Mouse (Mus musculus): ENCODE measurements at regions not wholly inside any gene's neighbourhood (a gene's known extent, or its start where the extent isn't known, plus 50 kb on each side); places are given as distances from the start of the nearest gene placed in this dataset.

DNA sequence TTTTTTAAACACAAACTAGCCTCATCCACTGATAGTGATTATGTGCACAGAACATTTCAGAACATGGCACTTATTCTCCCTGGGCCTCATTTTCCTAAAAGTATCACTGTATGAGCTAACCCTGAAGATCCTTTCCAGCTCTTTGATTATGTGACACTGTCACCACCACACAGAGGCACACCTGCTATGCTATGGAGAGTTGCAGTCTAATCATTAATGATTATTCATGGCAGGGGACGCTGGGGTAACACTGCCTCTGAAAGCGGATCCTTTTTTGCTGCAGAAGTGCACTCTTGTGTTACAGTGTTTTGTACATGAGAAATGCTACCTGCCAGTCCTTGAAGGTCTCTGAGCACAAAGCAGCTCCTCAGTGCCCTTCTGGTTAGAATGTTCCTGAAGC, 615.3 kb upstream of the Fbxo33 start:
- H3K27ac ChIP-seq, result no peak overlapping the region
- H3K4me3 ChIP-seq, result no peak overlapping the region
- H3K9ac ChIP-seq, result no peak overlapping the region
- no peaks in the 10 kb centered on the region for H3K36me3 ChIP-seq
- H3K9me3 ChIP-seq, result no peaks in the 10 kb centered on the region
- WGBS, result 59% methylated on average over 2 of the region's 2 CpGs
- H3K4me2 ChIP-seq, result no peak overlapping the region
- no peaks in the 10 kb centered on the region for H3K27me3 ChIP-seq
- ATAC-seq (ENCODE audit: low FRiP score), result no peak
- H3K4me1 ChIP-seq (replicated peaks), result no peaks in the 10 kb centered on the region

DNA sequence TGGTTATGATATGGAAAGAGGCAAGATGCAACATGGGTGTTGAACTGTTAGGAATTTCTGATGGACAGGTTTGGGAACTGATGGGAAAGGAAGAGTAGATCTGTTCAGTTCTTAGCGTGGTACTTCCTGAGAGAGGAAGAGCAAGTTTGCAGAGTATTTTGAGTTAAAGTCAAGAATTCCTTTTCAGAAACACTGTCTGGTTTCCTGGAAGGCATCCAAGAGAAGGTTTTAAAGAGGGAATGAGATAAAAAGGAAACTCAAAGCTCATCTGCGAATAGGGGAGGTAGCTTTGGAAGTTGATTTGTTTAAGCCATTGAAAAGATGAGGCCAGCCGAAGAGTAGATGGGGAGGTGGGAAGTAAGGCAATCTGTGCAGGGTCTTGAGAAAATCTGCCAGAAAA, 603.4 kb upstream of the Fbxo33 start:
- no peak overlapping the region for H3K27ac ChIP-seq
- no peak for ATAC-seq (ENCODE audit: low FRiP score)
- H3K4me2 ChIP-seq, result no peak overlapping the region
- no peak overlapping the region for H3K4me3 ChIP-seq
- H3K36me3 ChIP-seq, result no peaks in the 10 kb centered on the region
- WGBS, result 82% methylated on average over 3 of the region's 3 CpGs
- no peaks in the 10 kb centered on the region for H3K4me1 ChIP-seq (replicated peaks)
- no peaks in the 10 kb centered on the region for H3K27me3 ChIP-seq
- no peak overlapping the region for H3K9ac ChIP-seq
- no peaks in the 10 kb centered on the region for H3K9me3 ChIP-seq

DNA sequence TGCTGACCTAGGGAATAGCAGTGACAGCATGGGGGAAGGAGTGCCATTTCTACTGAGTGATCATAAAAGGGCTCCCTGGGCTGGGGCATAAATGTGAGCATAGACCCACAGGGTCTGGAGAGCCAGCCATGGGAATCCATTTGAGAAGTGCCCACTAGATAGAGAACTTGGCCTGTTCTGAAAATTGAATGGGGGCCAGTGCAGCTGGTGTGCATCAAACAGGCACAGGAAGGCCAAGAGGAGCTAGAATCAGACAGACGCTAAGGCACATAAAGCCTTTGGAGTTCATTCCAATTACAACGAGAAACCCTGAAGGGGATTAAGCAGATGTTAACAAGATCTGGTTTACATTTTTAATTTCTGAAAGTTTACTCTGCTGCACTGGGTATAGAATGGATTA, 602.9 kb upstream of the Fbxo33 start:
- Histone ChIP-seq H3K36me3 (no peaks in the 10 kb centered on the region), H3K9ac (no peak overlapping the region), H3K27ac (no peak overlapping the region), H3K9me3 (no peaks in the 10 kb centered on the region), H3K4me1 (replicated peaks) (no peaks in the 10 kb centered on the region), H3K4me2 (no peak overlapping the region), H3K4me3 (no peak overlapping the region), H3K27me3 (no peaks in the 10 kb centered on the region)
- WGBS, result 82% methylated on average over 2 of the region's 2 CpGs
- no peak for ATAC-seq (ENCODE audit: low FRiP score)

DNA sequence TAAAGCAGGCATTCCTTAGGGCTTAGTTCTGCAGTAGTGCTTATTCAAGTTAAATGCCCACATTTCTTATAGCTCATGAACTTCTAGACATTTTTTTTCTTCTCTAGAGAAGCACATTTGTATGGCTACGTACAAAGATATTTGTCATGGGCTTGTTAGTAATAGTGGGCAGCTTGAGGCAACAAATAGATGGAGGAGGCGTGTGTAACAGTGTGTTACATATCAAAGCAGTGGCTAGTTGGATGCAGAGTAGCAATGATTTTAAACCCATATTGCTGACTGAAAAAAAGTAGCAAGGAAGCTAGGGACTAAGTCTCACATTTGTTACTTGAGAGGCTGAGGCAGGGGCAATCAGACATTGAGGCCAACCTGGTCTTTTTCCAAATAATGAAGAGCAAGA, 602.2 kb upstream of the Fbxo33 start:
- no peak overlapping the region for H3K9ac ChIP-seq
- no peaks in the 10 kb centered on the region for H3K27me3 ChIP-seq
- no peak overlapping the region for H3K27ac ChIP-seq
- 81% methylated on average over 2 of the region's 2 CpGs for WGBS
- no peaks in the 10 kb centered on the region for H3K4me1 ChIP-seq (replicated peaks)
- H3K9me3 ChIP-seq, result no peaks in the 10 kb centered on the region
- no peak overlapping the region for H3K4me3 ChIP-seq
- H3K4me2 ChIP-seq, result no peak overlapping the region
- H3K36me3 ChIP-seq, result no peaks in the 10 kb centered on the region
- no peak for ATAC-seq (ENCODE audit: low FRiP score)

GRCm38 (mm10) chr12:59815965-59816364, 596.4 kb upstream of the Fbxo33 start:
- no peaks in the 10 kb centered on the region for H3K36me3 ChIP-seq
- WGBS, result 75% methylated on average over 4 of the region's 4 CpGs
- no peaks in the 10 kb centered on the region for H3K27me3 ChIP-seq
- H3K4me2 ChIP-seq, result no peak overlapping the region
- no peaks in the 10 kb centered on the region for H3K9me3 ChIP-seq
- H3K4me1 ChIP-seq (replicated peaks), result no peaks in the 10 kb centered on the region
- no peak overlapping the region for H3K27ac ChIP-seq
- ATAC-seq (ENCODE audit: low FRiP score), result no peak
- no peak overlapping the region for H3K4me3 ChIP-seq
- H3K9ac ChIP-seq, result no peak overlapping the region

DNA sequence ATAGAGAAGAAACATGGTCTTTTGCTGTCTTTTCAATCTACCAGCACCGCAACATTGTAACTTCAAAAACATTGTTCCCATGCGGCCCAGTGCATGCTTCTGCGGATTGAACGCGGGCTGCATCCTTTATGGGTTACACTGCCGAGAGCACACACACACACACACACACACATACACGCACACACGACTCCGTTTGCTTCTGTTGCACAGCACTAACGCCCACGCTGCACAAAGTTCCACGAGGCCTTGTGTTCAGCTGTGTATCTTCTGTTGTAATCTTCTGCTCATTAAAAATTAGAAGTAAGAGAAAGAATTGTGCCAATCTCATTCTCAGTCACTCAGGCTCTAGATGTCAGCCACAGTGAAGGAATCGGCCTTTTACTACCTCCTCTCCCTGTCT, 594.8 kb upstream of the Fbxo33 start:
- H3K27ac ChIP-seq, result no peak overlapping the region
- 89% methylated on average over 13 of the region's 13 CpGs for WGBS
- no peak overlapping the region for H3K4me3 ChIP-seq
- ATAC-seq (ENCODE audit: low FRiP score), result no peak
- no peaks in the 10 kb centered on the region for H3K4me1 ChIP-seq (replicated peaks)
- H3K9ac ChIP-seq, result no peak overlapping the region
- no peaks in the 10 kb centered on the region for H3K27me3 ChIP-seq
- no peaks in the 10 kb centered on the region for H3K36me3 ChIP-seq
- no peaks in the 10 kb centered on the region for H3K9me3 ChIP-seq
- H3K4me2 ChIP-seq, result no peak overlapping the region

DNA sequence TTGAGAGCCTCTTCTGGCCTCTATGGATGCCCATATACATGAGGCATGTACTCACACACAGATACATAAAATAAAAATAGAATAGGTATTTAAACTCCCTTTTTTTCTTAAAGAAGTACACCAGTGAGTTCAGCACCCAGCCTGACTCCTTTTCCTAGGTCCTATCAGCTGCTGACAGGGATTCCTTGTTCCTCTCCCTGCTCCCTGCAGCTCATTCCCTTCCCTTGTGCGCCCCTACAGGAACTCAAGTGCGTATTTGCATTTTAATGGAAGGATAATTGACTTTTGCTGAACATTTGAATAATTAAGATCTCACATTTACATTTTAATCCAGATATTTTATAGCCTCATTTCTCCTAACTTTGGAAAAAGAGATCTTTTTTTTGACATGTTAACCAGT, 589.7 kb upstream of the Fbxo33 start:
- WGBS, result 15% methylated on average over 2 of the region's 2 CpGs
- Histone ChIP-seq H3K27ac (no peak overlapping the region), H3K4me1 (replicated peaks) (no peaks in the 10 kb centered on the region), H3K4me3 (no peak overlapping the region), H3K9ac (no peak overlapping the region), H3K36me3 (no peaks in the 10 kb centered on the region), H3K9me3 (no peaks in the 10 kb centered on the region), H3K27me3 (no peaks in the 10 kb centered on the region), H3K4me2 (no peak overlapping the region)
- ATAC-seq (ENCODE audit: low FRiP score), result no peak; the same call in 1 of the 2 replicates

GRCm38 (mm10) chr12:59798051-59798450, 578.5 kb upstream of the Fbxo33 start:
- peak; percentile 75; the same call in 1 of the 2 replicates for ATAC-seq (ENCODE audit: low FRiP score)
- no peak overlapping the region for H3K4me2 ChIP-seq

DNA sequence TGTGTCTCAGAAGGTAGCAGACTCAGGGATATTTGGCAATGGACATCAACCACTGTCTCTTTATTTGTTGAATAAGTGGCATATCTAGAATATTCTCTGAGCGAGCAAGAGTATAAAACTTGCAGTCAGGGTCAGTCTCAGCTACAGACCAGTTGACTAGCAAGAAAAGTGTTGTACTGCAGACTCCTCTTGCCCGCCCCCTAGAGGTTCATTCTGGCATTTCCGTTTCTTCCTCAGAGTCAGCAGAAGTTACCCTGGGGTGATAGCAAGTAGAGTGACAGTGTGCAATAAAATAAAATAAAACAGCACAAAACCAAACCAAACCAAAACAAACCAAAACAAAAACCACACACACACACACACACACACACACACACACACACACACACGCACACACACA, 571.9 kb upstream of the Fbxo33 start:
- no peaks in the 10 kb centered on the region for H3K36me3 ChIP-seq
- H3K9me3 ChIP-seq, result no peaks in the 10 kb centered on the region
- no peaks in the 10 kb centered on the region for H3K27me3 ChIP-seq
- H3K27ac ChIP-seq, result no peak overlapping the region
- ATAC-seq (ENCODE audit: low FRiP score), result no peak
- H3K4me2 ChIP-seq, result no peak overlapping the region
- WGBS, result 54% methylated on average over 4 of the region's 4 CpGs
- H3K4me1 ChIP-seq (replicated peaks), result no peaks in the 10 kb centered on the region
- H3K4me3 ChIP-seq, result no peak overlapping the region
- no peak overlapping the region for H3K9ac ChIP-seq

More at GRCm38 (mm10) chr12:59798051-59798450, 578.5 kb upstream of the Fbxo33 start:
- no peaks in the 10 kb centered on the region for H3K9me3 ChIP-seq
- no peaks in the 10 kb centered on the region for H3K36me3 ChIP-seq
- 48% methylated on average over 3 of the region's 3 CpGs for WGBS
- H3K4me1 ChIP-seq (replicated peaks), result no peaks in the 10 kb centered on the region
- H3K4me3 ChIP-seq, result no peak overlapping the region
- H3K9ac ChIP-seq, result no peak overlapping the region
- H3K27ac ChIP-seq, result no peak overlapping the region
- no peaks in the 10 kb centered on the region for H3K27me3 ChIP-seq

- 70% methylated on average over 4 of the region's 4 CpGs for WGBS
- H3K9me3 ChIP-seq, result no peaks in the 10 kb centered on the region
These were observed 567.3 kb upstream of the Fbxo33 start for GRCm38 (mm10) chr12:59786831-59787230.

GRCm38 (mm10) chr12:59770980-59771379, 551.5 kb upstream of the Fbxo33 start:
- H3K36me3 ChIP-seq, result no peaks in the 10 kb centered on the region
- H3K27me3 ChIP-seq, result no peaks in the 10 kb centered on the region
- ATAC-seq (ENCODE audit: low FRiP score), result no peak
- no peak overlapping the region for H3K9ac ChIP-seq
- 73% methylated on average over 1 of the region's 1 CpGs for WGBS
- H3K4me3 ChIP-seq, result no peak overlapping the region
- H3K4me1 ChIP-seq (replicated peaks), result no peaks in the 10 kb centered on the region
- H3K27ac ChIP-seq, result no peak overlapping the region
- no peak overlapping the region for H3K4me2 ChIP-seq
- no peaks in the 10 kb centered on the region for H3K9me3 ChIP-seq

More at GRCm38 (mm10) chr12:59786831-59787230, 567.3 kb upstream of the Fbxo33 start:
- Histone ChIP-seq H3K4me1 (replicated peaks) (no peaks in the 10 kb centered on the region), H3K27me3 (no peaks in the 10 kb centered on the region), H3K9ac (no peak overlapping the region), H3K4me2 (no peak overlapping the region), H3K36me3 (no peaks in the 10 kb centered on the region), H3K27ac (no peak overlapping the region), H3K4me3 (no peak overlapping the region)
- ATAC-seq (ENCODE audit: low FRiP score), result no peak

DNA sequence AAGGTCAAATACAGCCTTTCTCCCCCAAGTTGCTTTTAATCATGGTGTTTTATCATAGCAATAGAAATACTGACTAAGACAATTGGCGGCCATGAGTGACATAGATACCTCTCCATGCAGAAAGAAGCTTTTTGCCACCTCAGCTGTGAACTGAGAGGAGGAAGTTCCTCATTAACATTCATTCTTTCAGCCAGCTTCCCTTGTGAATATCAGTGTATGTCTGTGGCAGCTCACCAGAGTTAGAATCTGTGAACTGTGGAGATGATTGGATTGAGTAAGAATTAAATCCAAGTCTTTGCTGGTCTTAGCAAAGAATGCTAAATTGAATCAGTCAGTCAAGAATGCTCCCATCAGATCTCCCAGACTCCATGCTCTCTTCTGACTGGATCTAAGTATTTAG, 542.7 kb upstream of the Fbxo33 start:
- no peak overlapping the region for H3K4me3 ChIP-seq

GRCm38 (mm10) chr12:59744768-59745167, 525.2 kb upstream of the Fbxo33 start:
- Histone ChIP-seq H3K4me2 (no peak overlapping the region), H3K36me3 (no peaks in the 10 kb centered on the region), H3K4me1 (replicated peaks) (no peaks in the 10 kb centered on the region), H3K27me3 (no peaks in the 10 kb centered on the region), H3K4me3 (no peak overlapping the region), H3K9me3 (no peaks in the 10 kb centered on the region), H3K9ac (no peak overlapping the region), H3K27ac (no peak overlapping the region)
- 88% methylated on average over 2 of the region's 2 CpGs for WGBS
- no peak for ATAC-seq (ENCODE audit: low FRiP score)

More for the DNA sequence above, 542.7 kb upstream of the Fbxo33 start:
- ATAC-seq (ENCODE audit: low FRiP score), result no peak
- 81% methylated on average over 1 of the region's 1 CpGs for WGBS
- H3K4me2 ChIP-seq, result no peak overlapping the region
- H3K27ac ChIP-seq, result no peak overlapping the region
- no peaks in the 10 kb centered on the region for H3K9me3 ChIP-seq
- H3K9ac ChIP-seq, result no peak overlapping the region
- H3K36me3 ChIP-seq, result no peaks in the 10 kb centered on the region
- no peaks in the 10 kb centered on the region for H3K4me1 ChIP-seq (replicated peaks)
- H3K27me3 ChIP-seq, result no peaks in the 10 kb centered on the region

GRCm38 (mm10) chr12:59743211-59743610, 523.7 kb upstream of the Fbxo33 start:
- H3K27me3 ChIP-seq, result no peaks in the 10 kb centered on the region
- no peaks in the 10 kb centered on the region for H3K36me3 ChIP-seq
- H3K27ac ChIP-seq, result no peak overlapping the region
- no peak overlapping the region for H3K4me3 ChIP-seq
- H3K4me1 ChIP-seq (replicated peaks), result no peaks in the 10 kb centered on the region
- no peak for ATAC-seq (ENCODE audit: low FRiP score)
- no peak overlapping the region for H3K4me2 ChIP-seq
- H3K9ac ChIP-seq, result no peak overlapping the region
- WGBS, result 86% methylated on average over 11 of the region's 11 CpGs
- no peaks in the 10 kb centered on the region for H3K9me3 ChIP-seq
